Mouse (Mus musculus): ENCODE results near the gene Clec9a. TPM values are rescaled to one million over a fixed set of nuclear protein-coding genes. Genes with fewer than 3 reads are reported as not detected.
A peak's percentile ranks its signal among the peaks of the same experiment; 100 is the strongest.

Gene Clec9a
- total RNA-seq, 2 experiments from 2014 or later, result not detected

- intact Hi-C loops (cut with DNase I), result no loop called here
- peak; percentile 6 for DNase-seq
These were observed 14.5 kb downstream of the Clec9a start for GRCm38 (mm10) chr6:129423040-129423733.

GRCm38 (mm10) chr6:129423734-129424072 lies 15.0 kb downstream of the Clec9a start:
- intact Hi-C loops (cut with DNase I), result no loop called here
- peak; percentile 69 for DNase-seq

- no peak for DNase-seq
- intact Hi-C loops (cut with DNase I), result no loop called here
These were observed 16.6 kb downstream of the Clec9a start for GRCm38 (mm10) chr6:129425217-129425616.

GRCm38 (mm10) chr6:129425812-129426211 lies 17.1 kb downstream of the Clec9a start:
- intact Hi-C loops (cut with DNase I), result no loop called here
- DNase-seq, result no peak

GRCm38 (mm10) chr6:129427281-129427680 lies 18.6 kb downstream of the Clec9a start:
- intact Hi-C loops (cut with DNase I), result no loop called here
- no peak for DNase-seq

- DNase-seq, result no peak
- intact Hi-C loops (cut with DNase I), result no loop called here
These were observed 25.6 kb downstream of the Clec9a start for GRCm38 (mm10) chr6:129434239-129434638.

GRCm38 (mm10) chr6:129436025-129436424 lies 27.4 kb downstream of the Clec9a start:
- DNase-seq, result no peak
- intact Hi-C loops (cut with DNase I), result no loop called here

- DNase-seq, result no peak
- intact Hi-C loops (cut with DNase I), result no loop called here
These were observed 29.4 kb downstream of the Clec9a start for GRCm38 (mm10) chr6:129438033-129438432.

GRCm38 (mm10) chr6:129449743-129450142 lies 41.1 kb downstream of the Clec9a start:
- DNase-seq, result no peak
- intact Hi-C loops (cut with DNase I), result no loop called here

GRCm38 (mm10) chr6:129451411-129452039 lies 42.9 kb downstream of the Clec9a start, which contains the start of gene Clec1a:
Gene Clec1a, minus strand, starts transcription at chr6:129452000.
- intact Hi-C loops (cut with DNase I), result no loop called here
- peak; percentile 13 for DNase-seq

GRCm38 (mm10) chr6:129471386-129471785 lies 62.7 kb downstream of the Clec9a start:
- intact Hi-C loops (cut with DNase I), result no loop called here
- DNase-seq, result no peak

- intact Hi-C loops (cut with DNase I), result no loop called here
- no peak for DNase-seq
These were observed 64.0 kb downstream of the Clec9a start for GRCm38 (mm10) chr6:129472627-129473026.

Other genes starting within 250 kb of the Clec9a start
- 1 to 10 TPM; 4.0 to 5.4 TPM for gene Clec2d, start 228.2 kb upstream of the Clec9a start, total RNA-seq (2021)
- gene Cd69, start 133.4 kb upstream of the Clec9a start, total RNA-seq (2021), result not detected
- gene 4922502D21Rik, start 77.1 kb upstream of the Clec9a start, total RNA-seq (2021), result not detected
- under 1 TPM in 1 of 2 experiments, not detected in 1; 0.28 TPM for gene Clec12a, start 66.2 kb upstream of the Clec9a start, total RNA-seq (2021)
- gene Clec12b, start 23.0 kb upstream of the Clec9a start, total RNA-seq (2021), result not detected
- gene Clec1b, start 11.6 kb upstream of the Clec9a start, total RNA-seq (2021), result under 1 TPM in 1 of 2 experiments, not detected in 1; 0.68 TPM
- gene Clec1a, start 43.1 kb downstream of the Clec9a start, total RNA-seq (2021), result 1 to 10 TPM; 1.3 to 2.1 TPM
- not detected for gene Olr1, start 98.3 kb downstream of the Clec9a start, total RNA-seq (2021)
- gene Tmem52b, start 103.7 kb downstream of the Clec9a start, total RNA-seq (2021), result not detected
- 100 to 1,000 TPM; 206 to 217 TPM for gene Gabarapl1, start 124.3 kb downstream of the Clec9a start, total RNA-seq (2021)
- gene Klre1, start 169.0 kb downstream of the Clec9a start, total RNA-seq (2021), result not detected
- gene Klrd1, start 182.9 kb downstream of the Clec9a start, total RNA-seq (2021), result not detected
- gene Klrk1, start 215.0 kb downstream of the Clec9a start, total RNA-seq (2021), result not detected
- gene Klrc3, start 234.5 kb downstream of the Clec9a start, total RNA-seq (2021), result not detected

Measured in left cerebral cortex, postnatal 4 days (tissue).